Comparison of ENCODE assay signal across 8 mouse cellular contexts in genomic region chr11:88973776-88974701, GRCm38 (mm10). TPM values are rescaled to one million over a fixed set of nuclear protein-coding genes. Genes with fewer than 3 reads are reported as not detected.
A peak's percentile ranks its signal among the peaks of the same experiment; 100 is the strongest.
DNase-seq lines count a peak whose midpoint lies in the region; ATAC-seq and TF ChIP-seq lines count a peak whose summit lies in the region.

No protein-coding gene starts in this region.

- H3K36me3 ChIP-seq in heart, embryonic 11.5 days (ENCODE audit: control insufficient read depth, insufficient read depth, low read length): no peaks in the 10 kb centered on the region
- H3K36me3 ChIP-seq in kidney, embryonic 16.5 days (ENCODE audit: insufficient read depth, low read length): no peaks in the 10 kb centered on the region
- H3K36me3 ChIP-seq in liver, adult 2 months (ENCODE audit: control insufficient read depth, insufficient read depth, low read length): no peaks in the 10 kb centered on the region
- H3K36me3 ChIP-seq in myocyte (ENCODE audit: control insufficient read depth, insufficient read depth): no peaks in the 10 kb centered on the region
- H3K36me3 ChIP-seq in splenic B cell, adult 2 months (ENCODE audit: control insufficient read depth, insufficient read depth, low read length, poor library complexity, severe bottlenecking): no peaks in the 10 kb centered on the region

- peak overlapping the region; percentile 47 for H3ac ChIP-seq in myocyte (ENCODE audit: control insufficient read depth, insufficient read length)

- WGBS in heart, embryonic 11.5 days (ENCODE audit: insufficient replicate concordance): 1% methylated on average over 62 of the region's 62 CpGs
- 1% methylated on average over 62 of the region's 62 CpGs for WGBS in kidney, embryonic 16.5 days
- 2% methylated on average over 60 of the region's 62 CpGs for WGBS in liver, adult 2 months

- DNase-seq in B cell, adult 2 months: peak; percentile 94
- peak; percentile 98 for DNase-seq in brain, adult 2 months (ENCODE audit: low read depth, low spot score)
- peak; percentile 77 for DNase-seq in liver, adult 2 months (ENCODE audit: extremely low read depth, low read depth, low spot score)
- DNase-seq in splenic B cell, adult 2 months (ENCODE audit: low read depth, low spot score): peak; percentile 95

- H3K4me3 ChIP-seq in heart, embryonic 11.5 days (ENCODE audit: low read depth, low read length): peak overlapping the region; percentile 75
- peak overlapping the region; percentile 72 for H3K4me3 ChIP-seq in kidney, embryonic 16.5 days (ENCODE audit: low read length)
- H3K4me3 ChIP-seq in liver, adult 2 months (ENCODE audit: insufficient read depth, low read depth, low read length): peak overlapping the region; percentile 62
- peak overlapping the region; percentile 47 for H3K4me3 ChIP-seq in myocyte

- H3K79me2 ChIP-seq in liver, adult 2 months (ENCODE audit: control insufficient read depth, insufficient read depth, low read length): peaks cover 3% of the 10 kb centered on the region; the same call in 1 of the 2 replicates
- no peaks in the 10 kb centered on the region for H3K79me2 ChIP-seq in myocyte (ENCODE audit: control insufficient read depth, insufficient read depth)

- TF ChIP-seq CTCF in liver, adult 2 months (IDR thresholded peaks at IDR 0.05; ENCODE audit: low read depth, low read length): peak; percentile 88

- ATAC-seq in erythroblast, adult 5-6 weeks (replicated peaks; ENCODE audit: low FRiP score, poor library complexity, severe bottlenecking): peak; percentile 88
- peak; percentile 44; the same call in 1 of the 2 replicates for ATAC-seq in heart, embryonic 11.5 days (replicated peaks; ENCODE audit: insufficient number of reproducible peaks, low FRiP score, low TSS enrichment)
- ATAC-seq in kidney, embryonic 16.5 days (ENCODE audit: low FRiP score, low TSS enrichment): peak; percentile 75

- H3K4me2 ChIP-seq in heart, embryonic 11.5 days: peak overlapping the region; percentile 81
- H3K4me2 ChIP-seq in kidney, embryonic 16.5 days (replicated peaks; ENCODE audit: low read depth, low read length): peak overlapping the region; percentile 69
- peak overlapping the region; percentile 78 for H3K4me2 ChIP-seq in myocyte (ENCODE audit: low read depth)

- no peaks in the 10 kb centered on the region for H3K27me3 ChIP-seq in heart, embryonic 11.5 days (ENCODE audit: control insufficient read depth, insufficient read depth, low read length)
- H3K27me3 ChIP-seq in kidney, embryonic 16.5 days (ENCODE audit: insufficient read depth, low read length): no peaks in the 10 kb centered on the region
- no peaks in the 10 kb centered on the region for H3K27me3 ChIP-seq in liver, adult 2 months (ENCODE audit: control insufficient read depth, insufficient read depth, low read length)
- no peaks in the 10 kb centered on the region for H3K27me3 ChIP-seq in myocyte (ENCODE audit: control insufficient read depth, insufficient read depth, insufficient read length)
- H3K27me3 ChIP-seq in splenic B cell, adult 2 months (ENCODE audit: control insufficient read depth, insufficient read depth, low read length, poor library complexity, severe bottlenecking): no peaks in the 10 kb centered on the region

- H3K9ac ChIP-seq in heart, embryonic 11.5 days (ENCODE audit: low read depth, low read length): peak overlapping the region; percentile 84
- H3K9ac ChIP-seq in kidney, embryonic 16.5 days (replicated peaks; ENCODE audit: low read length): peak overlapping the region; percentile 81
- peak overlapping the region; percentile 56 for H3K9ac ChIP-seq in liver, adult 2 months (ENCODE audit: low read depth, low read length)

- no peak for TF ChIP-seq POLR2A in liver, adult 2 months (IDR thresholded peaks at IDR 0.05; ENCODE audit: extremely low read depth, insufficient read depth, low read length)
- TF ChIP-seq POLR2A in myocyte (IDR thresholded peaks at IDR 0.05; ENCODE audit: insufficient read length, low read depth): peak; percentile 70

- peaks cover 5% of the 10 kb centered on the region; the same call in 1 of the 2 replicates for H3K4me1 ChIP-seq in heart, embryonic 11.5 days (ENCODE audit: control insufficient read depth, insufficient read depth, low read length)
- peaks cover 7% of the 10 kb centered on the region; the same call in 1 of the 2 replicates for H3K4me1 ChIP-seq in kidney, embryonic 16.5 days (ENCODE audit: insufficient read depth, low read length)
- peaks cover 5% of the 10 kb centered on the region for H3K4me1 ChIP-seq in liver, adult 2 months (ENCODE audit: control insufficient read depth, insufficient read depth, low read length)

- H3K27ac ChIP-seq in heart, embryonic 11.5 days (ENCODE audit: low read depth, low read length): peak overlapping the region; percentile 62
- peak overlapping the region; percentile 86 for H3K27ac ChIP-seq in kidney, embryonic 16.5 days (ENCODE audit: low read length)
- H3K27ac ChIP-seq in liver, adult 2 months (replicated peaks; ENCODE audit: insufficient read depth, low read depth, low read length): peak overlapping the region; percentile 7; the same call in 1 of the 2 replicates

- H3K9me3 ChIP-seq in heart, embryonic 11.5 days (replicated peaks; ENCODE audit: control insufficient read depth, low read length): no peaks in the 10 kb centered on the region
- no peaks in the 10 kb centered on the region for H3K9me3 ChIP-seq in kidney, embryonic 16.5 days (ENCODE audit: low read length)

TF ChIP-seq in myocyte, 11 proteins besides CTCF, POLR2A, EP300 and RAD21:
- TF ChIP-seq E2F4 (IDR thresholded peaks at IDR 0.05; ENCODE audit: insufficient read depth) (no peak), POLR2AphosphoS2 (IDR thresholded peaks at IDR 0.05; ENCODE audit: insufficient read length, low read depth) (peak; percentile 66)
TF ChIP-seq in myocyte: peak in this region for 1.

RNA-seq across cellular contexts. Expression of gene Coil, which starts 4.0 kb away (rescaled TPM):
- 1.3 and 2.7 TPM in 2 replicates for total RNA-seq in erythroblast, adult 5-6 weeks (2015; ENCODE audit: low replicate concordance)
- total RNA-seq in erythroblast, adult 5-6 weeks (2017; ENCODE audit: low replicate concordance): 1.3 and 6.3 TPM in 2 replicates
- 8.5 and 9.0 TPM in 2 replicates for polyA plus RNA-seq in heart, embryonic 11.5 days (2014; fragmentation: Nextera tagmentation; extraction: Ambion mirVana)
- 16.7 and 17.4 TPM in 2 replicates for polyA plus RNA-seq in kidney, embryonic 16.5 days (2015; fragmentation: Nextera tagmentation; extraction: Ambion mirVana)
- total RNA-seq in liver, adult 2 months (2014; rRNA removed): 2.6 and 2.7 TPM in 2 replicates
- polyA plus RNA-seq in liver, adult 2 months (2012; rRNA removed): 1.6 and 2.7 TPM in 2 replicates
- polyA plus RNA-seq in myocyte (2012; fragmentation: generic; extraction: Trizol): 3.1 TPM

RNA-seq across cellular contexts. Expression of gene Elobl, which starts 7.3 kb away (rescaled TPM):
- total RNA-seq in erythroblast, adult 5-6 weeks (2015; ENCODE audit: low replicate concordance): not detected in 2 replicates
- not detected in 2 replicates for total RNA-seq in erythroblast, adult 5-6 weeks (2017; ENCODE audit: low replicate concordance)
- polyA plus RNA-seq in heart, embryonic 11.5 days (2014; fragmentation: Nextera tagmentation; extraction: Ambion mirVana): not detected in 2 replicates
- polyA plus RNA-seq in kidney, embryonic 16.5 days (2015; fragmentation: Nextera tagmentation; extraction: Ambion mirVana): not detected in 2 replicates
- total RNA-seq in liver, adult 2 months (2014; rRNA removed): not detected in 2 replicates
- 1.2 TPM in 1 of 2 replicates, not detected in the other for polyA plus RNA-seq in liver, adult 2 months (2012; rRNA removed)
- polyA plus RNA-seq in myocyte (2012; fragmentation: generic; extraction: Trizol): 0.19 TPM

RNA-seq across cellular contexts. Expression of gene Scpep1, which starts 18.8 kb away (rescaled TPM):
- 15.0 and 15.2 TPM in 2 replicates for total RNA-seq in erythroblast, adult 5-6 weeks (2015; ENCODE audit: low replicate concordance)
- 4.6 and 8.6 TPM in 2 replicates for total RNA-seq in erythroblast, adult 5-6 weeks (2017; ENCODE audit: low replicate concordance)
- 51.2 and 58.0 TPM in 2 replicates for polyA plus RNA-seq in heart, embryonic 11.5 days (2014; fragmentation: Nextera tagmentation; extraction: Ambion mirVana)
- polyA plus RNA-seq in kidney, embryonic 16.5 days (2015; fragmentation: Nextera tagmentation; extraction: Ambion mirVana): 143 and 158 TPM in 2 replicates
- 27.9 and 32.8 TPM in 2 replicates for total RNA-seq in liver, adult 2 months (2014; rRNA removed)
- 22.5 and 27.6 TPM in 2 replicates for polyA plus RNA-seq in liver, adult 2 months (2012; rRNA removed)
- polyA plus RNA-seq in myocyte (2012; fragmentation: generic; extraction: Trizol): 172 TPM

RNA-seq across cellular contexts. Expression of gene Trim25, which starts 25.1 kb away (rescaled TPM):
- total RNA-seq in erythroblast, adult 5-6 weeks (2015; ENCODE audit: low replicate concordance): 19.8 and 24.2 TPM in 2 replicates
- 16.4 and 20.5 TPM in 2 replicates for total RNA-seq in erythroblast, adult 5-6 weeks (2017; ENCODE audit: low replicate concordance)
- 9.4 and 14.9 TPM in 2 replicates for polyA plus RNA-seq in heart, embryonic 11.5 days (2014; fragmentation: Nextera tagmentation; extraction: Ambion mirVana)
- polyA plus RNA-seq in kidney, embryonic 16.5 days (2015; fragmentation: Nextera tagmentation; extraction: Ambion mirVana): 17.0 and 17.8 TPM in 2 replicates
- total RNA-seq in liver, adult 2 months (2014; rRNA removed): 16.2 and 24.1 TPM in 2 replicates
- polyA plus RNA-seq in liver, adult 2 months (2012; rRNA removed): 29.3 and 32.1 TPM in 2 replicates
- polyA plus RNA-seq in myocyte (2012; fragmentation: generic; extraction: Trizol): 6.5 TPM

Comparison
In these comparisons a context has a peak if more than half of its experiments do, and no peak if none do; other contexts are left out.
1. Peak in every context shown above with its lines: DNase-seq, ATAC-seq, H3K4me3 ChIP-seq and H3K27ac ChIP-seq.
2. H3K27ac ChIP-seq: peak in every context shown above with its lines; median percentile 86 in kidney, embryonic 16.5 days; 62 in heart, embryonic 11.5 days; 7 in liver, adult 2 months.